Mouse (Mus musculus) kidney, adult 2 months (tissue): Measurements from ENCODE around the gene Maoa.

Source experiments
- CTCF ChIP-seq: fragments of 200-500 bp; conservative IDR thresholded peaks from 2 replicates; pipeline ENCODE4 v1.5.1; 2011; ENCODE audit warnings: low read depth, mild to moderate bottlenecking, control low read depth, low read length, moderate library complexity, mixed read lengths; ENCODE audit not compliant: insufficient read depth, insufficient read length
- POLR2A ChIP-seq: fragments of 200-500 bp; IDR thresholded peaks from one replicate; pipeline ENCODE4 v1.6.1; 2011; ENCODE audit warnings: low read depth, low read length, control low read depth

DNA sequence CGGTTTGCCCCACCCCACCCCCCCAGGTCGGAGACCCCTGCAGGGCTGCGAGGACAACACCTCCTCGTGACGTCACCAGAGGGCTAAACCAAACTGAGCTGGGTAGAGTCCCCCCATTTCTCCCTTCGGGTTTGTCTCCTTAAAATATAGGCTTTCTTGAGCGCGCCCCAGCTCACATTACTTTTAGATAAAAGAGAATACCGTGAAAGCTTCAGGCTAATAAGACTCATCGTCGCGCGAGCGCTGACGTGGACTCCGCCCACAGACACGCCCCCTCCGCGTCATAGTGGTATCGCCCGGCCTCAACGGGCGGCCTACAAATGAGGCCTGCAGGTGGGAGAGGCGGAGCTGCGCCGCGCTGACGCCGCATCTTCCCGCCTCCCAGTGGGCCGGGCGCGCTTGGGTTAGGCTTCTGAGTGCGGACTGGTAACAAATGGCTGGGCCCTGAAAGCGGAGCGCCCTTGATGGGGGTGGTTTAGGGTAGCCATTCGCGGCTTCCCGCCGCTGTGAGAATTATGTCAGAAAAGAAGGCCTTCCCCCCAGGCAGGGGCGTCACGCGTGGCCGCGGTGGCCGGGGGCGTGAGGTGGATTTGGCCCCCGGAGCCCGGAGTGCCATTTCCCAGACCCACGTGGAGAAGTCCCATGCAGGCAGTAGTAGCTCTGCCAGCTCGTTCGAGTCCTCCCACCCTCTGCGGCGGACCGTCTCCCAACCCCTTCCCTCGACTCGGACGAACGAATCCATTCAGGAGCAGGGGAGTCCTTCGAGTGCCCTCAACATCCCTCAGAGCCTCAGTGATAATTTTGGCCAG lies 1.1 kb upstream of the Maoa start:
- TF ChIP-seq CTCF: no peak
- TF ChIP-seq POLR2A: no peak
